Mouse (Mus musculus): Measurements from ENCODE around the gene Fjx1.

DNA sequence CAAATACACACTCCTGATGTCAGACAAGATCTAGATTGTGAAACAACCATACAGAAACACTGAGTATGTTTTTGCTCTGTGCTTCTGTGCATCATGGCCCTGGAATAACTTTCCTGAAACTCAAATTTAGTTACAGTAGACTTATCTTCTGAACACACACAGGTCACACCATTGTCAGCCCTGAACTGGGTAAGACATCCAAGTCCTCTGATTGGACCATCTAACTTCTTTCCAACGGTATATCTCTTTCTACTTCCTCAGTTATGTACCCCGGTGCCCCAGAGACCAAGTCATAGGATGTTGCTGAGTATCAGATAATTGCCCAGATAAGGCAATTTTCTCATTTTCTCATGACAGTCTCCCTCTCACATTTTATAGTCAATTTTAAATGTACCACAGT, 39.6 kb downstream of the Fjx1 start:
- no peak for TF ChIP-seq CTCF (conservative IDR thresholded peaks at IDR 0.05; ENCODE audit: insufficient read depth, insufficient read length, low read depth, low read length)
- no peak for TF ChIP-seq POLR2A (IDR thresholded peaks at IDR 0.05; ENCODE audit: low read depth, low read length)
